Mouse (Mus musculus) thymus, postnatal 4 days (tissue): ENCODE data around the gene Polrmt.
"Not testable (repeated sequence)": the region's sequence is repeated elsewhere in the genome, so short reads cannot be mapped to it uniquely, and the experiment has no call there.

ENCODE experiments used
- DNase-seq: peaks from one replicate; pipeline ENCODE4 v3.0.0; 2021

Polrmt gene

DNA sequence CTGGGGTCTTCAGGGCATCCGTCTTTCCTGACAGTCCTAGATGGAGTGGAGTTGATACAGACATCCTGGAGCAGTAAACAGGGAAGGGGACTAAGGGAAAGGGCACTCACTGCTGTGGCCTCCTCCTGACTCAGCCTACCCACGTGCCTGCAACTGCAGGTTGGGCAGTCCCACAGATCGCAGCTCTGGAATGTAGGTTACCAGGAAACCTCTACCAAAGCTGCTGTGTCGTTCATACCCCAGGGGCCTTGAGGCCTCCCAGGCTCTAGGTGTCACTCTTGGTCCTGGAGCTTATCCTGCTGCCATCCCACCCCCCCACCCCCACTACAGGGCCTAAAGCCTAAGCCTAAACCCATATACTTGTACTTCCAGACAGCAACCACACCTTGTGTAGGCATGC, 38.6 kb downstream of the Polrmt start:
- no peak for DNase-seq

- DNase-seq = no peak
Observed at GRCm38 (mm10) chr10:79707162-79707561, 39.2 kb downstream of the Polrmt start.

DNA sequence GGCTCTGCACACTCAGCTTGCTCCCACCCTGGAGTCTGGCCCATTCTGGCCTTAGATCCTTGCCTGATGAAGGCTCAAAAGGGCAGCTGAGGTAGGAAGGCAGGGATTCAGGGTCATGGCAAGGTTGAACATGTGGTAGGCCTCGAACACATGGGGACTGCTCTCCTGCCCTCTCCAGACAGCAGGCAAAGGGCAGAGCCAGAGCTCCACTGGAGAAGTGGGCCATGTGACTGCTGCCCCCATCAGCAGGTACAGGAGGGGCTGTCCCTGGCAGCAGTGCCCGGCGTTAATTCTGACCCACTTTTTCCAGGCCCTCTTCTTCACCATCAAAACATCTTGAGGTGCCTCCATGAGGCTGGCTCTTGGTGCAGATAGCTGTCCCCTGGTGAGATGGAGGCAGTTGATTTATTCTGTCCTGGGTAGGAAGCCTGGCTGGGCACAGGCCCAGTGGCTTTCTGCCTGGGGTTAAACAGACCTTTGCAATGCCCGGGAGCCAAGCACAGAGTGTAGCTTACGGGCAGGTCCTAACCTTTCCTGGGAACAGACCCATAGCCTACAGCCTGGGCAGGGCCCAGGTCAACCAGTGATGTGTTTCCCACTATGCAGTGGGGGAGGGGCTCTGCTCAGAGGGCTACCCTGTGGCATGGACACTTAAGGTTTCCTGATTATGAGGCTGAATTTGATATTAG, 39.8 kb downstream of the Polrmt start:
- DNase-seq = no peak

DNA sequence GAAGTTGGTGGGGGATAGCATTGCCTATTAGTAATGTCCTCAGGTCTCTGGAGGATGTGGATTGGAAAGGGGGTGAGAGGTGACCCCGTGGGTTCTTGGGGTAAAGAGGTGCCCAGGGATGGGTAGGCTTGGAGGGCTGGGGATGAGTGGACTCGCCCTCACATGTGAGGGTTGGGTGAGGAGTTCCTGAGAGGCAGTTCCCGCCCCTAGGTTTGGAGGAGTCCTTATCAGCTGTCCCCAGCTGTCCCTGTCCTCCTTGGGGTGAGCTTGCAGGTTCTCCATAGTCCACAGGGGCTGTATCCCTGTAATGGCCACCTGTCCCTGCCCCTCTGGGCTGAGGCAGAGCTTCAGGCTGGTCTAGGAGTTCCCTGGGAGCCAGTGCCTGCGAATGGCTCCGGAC, 40.4 kb downstream of the Polrmt start:
- DNase-seq = no peak

DNA sequence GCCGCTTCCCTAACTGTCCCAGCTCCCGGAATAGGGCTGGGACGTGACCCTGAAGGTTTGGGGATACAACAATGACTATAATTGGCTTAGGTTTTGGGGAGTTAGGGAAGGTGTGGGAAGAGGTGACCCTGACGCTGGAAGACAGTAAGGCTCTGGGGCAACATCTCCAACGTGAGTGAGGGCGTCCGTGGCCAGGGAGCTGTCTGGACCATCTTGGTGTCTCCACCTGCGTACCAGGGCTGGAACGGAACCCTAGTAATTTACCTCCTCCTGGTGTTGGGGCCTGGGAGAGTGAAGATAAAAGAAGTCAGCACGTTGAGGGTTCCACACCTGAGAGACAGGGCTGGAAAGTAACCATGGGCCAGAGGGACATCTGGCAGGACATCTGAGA, 41.4 kb downstream of the Polrmt start:
- DNase-seq = no peak

- DNase-seq = peak; percentile 98
Observed at GRCm38 (mm10) chr10:79704065-79704969, 42.1 kb downstream of the Polrmt start, which contains the start of gene Bsg. Gene Bsg, plus strand, starts transcription at chr10:79704491.

DNA sequence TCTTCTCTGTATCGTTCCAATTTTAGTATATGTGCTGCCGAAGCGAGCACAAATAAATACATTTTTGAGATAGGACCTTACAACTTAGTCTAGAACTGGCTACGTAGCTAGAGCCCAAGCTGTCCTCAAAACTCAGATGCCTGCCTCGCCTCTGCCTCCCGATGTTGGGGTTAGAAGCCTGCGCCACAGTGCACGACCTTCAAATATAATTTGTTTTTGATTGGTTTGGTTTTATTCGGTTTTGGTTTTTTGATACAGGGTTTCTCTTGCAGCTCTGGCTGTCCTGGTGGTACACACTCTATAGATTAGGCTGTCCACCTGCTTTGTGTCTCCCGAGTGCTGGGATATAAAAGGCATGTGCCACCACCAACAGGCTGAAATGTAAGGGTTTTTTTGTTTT, 42.8 kb downstream of the Polrmt start:
- no peak for DNase-seq

DNA sequence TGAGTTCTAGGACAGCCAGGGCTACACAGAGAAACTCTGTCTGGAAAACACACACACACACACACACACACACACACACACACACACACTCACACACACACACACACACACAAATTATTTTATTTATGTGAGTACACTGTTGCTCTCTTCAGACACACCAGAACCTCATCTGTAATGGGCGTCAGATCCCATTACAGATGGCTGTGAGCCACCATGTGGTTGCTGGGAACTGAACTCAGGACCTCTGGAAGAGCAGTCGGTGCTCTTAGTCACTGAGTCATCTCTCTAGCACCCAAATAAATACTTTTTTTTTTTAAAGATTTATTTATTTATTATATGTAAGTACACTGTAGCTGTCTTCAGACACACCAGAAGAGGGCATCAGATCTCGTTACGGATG, 43.4 kb downstream of the Polrmt start:
- not testable (repeated sequence) for DNase-seq

- DNase-seq = no peak
Observed at GRCm38 (mm10) chr10:79701443-79702129, 44.8 kb downstream of the Polrmt start.

DNA sequence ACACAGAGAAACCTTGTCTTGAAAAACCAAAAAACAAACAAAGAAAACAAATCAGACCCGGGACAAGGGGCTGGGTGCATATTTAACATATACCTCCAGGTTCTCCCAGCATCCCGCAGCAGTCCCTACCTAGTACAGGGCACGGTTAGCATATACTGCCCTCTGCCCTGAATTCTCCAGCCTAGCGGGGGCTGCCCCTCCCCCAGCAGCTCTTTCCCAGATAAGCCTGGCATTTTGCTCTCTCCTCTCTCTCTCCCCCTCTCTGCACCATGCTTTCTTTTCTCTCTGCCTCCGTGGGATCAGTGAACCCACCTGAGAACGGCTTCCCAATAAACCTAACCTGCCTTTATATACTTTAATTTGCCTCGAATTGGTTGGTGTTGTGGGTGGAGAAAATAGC, 45.7 kb downstream of the Polrmt start:
- DNase-seq = no peak

GRCm38 (mm10) chr10:79698459-79698858, 47.9 kb downstream of the Polrmt start:
- no peak for DNase-seq

DNA sequence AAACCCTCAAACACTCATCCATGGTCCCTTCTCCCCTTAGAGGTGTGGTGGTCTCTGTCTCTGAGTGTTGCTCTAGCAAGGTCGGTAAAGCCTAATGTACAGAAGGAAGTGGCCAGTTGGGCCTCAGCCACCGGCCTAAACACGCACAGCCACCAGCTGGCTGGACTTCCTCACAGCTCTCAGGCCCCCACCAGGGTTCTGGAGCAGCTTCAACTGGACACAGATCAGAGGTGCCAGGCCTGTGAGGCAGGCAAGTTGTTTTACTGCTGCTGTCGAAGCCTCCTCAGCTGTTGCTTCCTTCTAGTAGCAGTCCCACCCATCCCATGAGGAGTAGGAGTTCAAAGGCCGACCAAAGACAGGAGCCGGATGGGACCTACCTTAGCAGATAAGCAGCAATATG, 48.5 kb downstream of the Polrmt start:
- DNase-seq = no peak

- no peak for DNase-seq
Observed at GRCm38 (mm10) chr10:79696129-79696651, 50.2 kb downstream of the Polrmt start.

DNA sequence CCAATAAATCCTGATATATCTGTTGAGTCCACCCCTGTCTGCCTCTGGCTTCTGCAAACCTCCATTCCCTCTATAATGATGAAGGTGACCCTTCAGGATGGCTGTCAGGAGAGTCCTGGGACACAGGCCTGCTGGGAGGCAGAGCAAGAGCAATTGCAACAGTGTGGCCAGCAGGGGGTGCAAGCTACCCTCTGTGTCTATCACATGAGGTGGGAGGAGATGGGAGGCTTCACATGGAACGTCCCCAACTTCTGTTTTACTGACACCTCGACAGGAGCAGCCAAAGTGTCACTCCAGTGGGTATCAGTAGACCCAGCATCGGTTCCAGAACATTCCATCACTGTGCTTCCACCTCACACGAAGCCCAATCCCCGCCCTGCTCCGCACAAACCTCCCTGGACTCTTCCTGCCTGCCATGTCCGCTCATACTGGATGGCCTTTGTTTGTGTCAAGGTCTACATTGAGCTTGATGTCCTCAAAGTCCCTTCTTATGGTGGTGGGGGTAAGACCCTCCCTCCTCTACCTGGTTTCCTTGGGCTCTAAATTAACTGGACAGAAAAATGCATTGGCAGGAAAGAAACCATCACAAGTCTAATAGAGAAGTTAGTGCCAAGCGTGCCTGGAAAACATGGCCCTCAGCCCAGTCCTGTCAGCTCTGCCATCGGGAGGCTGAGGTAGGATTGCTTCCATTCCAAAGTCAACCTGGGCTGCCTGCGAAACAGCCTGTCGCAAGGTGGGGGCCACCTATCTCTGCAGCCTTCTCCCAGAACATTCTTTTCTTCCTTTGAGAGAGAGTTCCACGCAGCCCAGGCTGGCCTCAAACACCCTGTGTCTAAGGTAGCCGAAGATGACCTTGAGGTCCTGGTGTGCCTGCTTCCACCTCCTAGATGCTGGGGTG, 50.9 kb downstream of the Polrmt start:
- DNase-seq = peak; percentile 92

- DNase-seq = no peak
Observed at GRCm38 (mm10) chr10:79694379-79694655, 52.1 kb downstream of the Polrmt start.

- DNase-seq = no peak
Observed at GRCm38 (mm10) chr10:79693580-79694378, 52.6 kb downstream of the Polrmt start.

DNA sequence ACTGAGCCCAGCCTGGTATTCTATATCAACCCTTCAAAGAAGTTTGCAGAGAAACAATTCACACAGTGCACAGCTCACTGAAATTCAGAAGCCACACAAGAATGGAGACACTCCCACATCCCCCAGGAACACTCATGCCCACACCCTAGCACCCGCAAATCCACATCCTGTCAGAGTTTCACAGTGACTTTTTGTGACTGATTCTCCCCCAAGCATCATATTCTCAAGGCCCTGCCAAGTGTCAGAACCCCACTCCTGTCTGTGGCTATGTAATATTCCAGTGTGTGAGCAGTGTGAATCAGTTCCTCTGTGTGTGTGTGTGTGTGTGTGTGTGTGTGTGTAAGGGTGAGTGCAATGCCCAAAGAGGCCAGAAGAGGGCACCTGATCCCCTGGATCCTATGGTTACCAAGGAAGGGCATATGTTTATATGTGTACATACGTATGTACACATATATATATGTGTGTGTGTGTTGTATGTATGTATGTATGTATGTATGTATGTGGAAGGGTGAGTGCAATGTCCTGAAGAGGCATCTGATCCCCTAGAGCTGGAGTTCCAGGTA, 54.3 kb downstream of the Polrmt start:
- no peak for DNase-seq

DNA sequence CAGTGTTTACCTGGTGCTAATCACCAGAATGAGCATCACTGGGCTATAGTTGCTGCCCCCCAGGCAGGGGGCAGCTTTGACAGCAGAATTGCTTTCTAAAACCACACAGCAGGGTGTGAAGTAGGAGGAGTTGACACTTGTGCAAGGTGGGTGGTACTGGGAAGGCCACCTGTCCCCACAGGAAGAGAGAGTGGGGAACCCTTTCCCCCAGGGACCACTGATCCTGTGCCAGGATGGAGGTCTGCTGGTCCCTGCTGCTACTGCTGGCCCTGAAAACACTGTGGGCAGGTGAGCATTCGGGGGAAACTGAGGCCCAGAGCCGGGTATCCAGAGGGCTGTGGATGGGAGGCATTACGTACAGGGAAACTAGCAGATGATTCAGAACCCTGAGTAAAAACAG, 57.2 kb downstream of the Polrmt start:
- no peak for DNase-seq

GRCm38 (mm10) chr10:79688720-79689119, 57.7 kb downstream of the Polrmt start, which contains the start of gene Gzmm:
Gene Gzmm, plus strand, starts transcription at chr10:79689020.
- no peak for DNase-seq

- no peak for DNase-seq
Observed at GRCm38 (mm10) chr10:79687513-79687912, 58.9 kb downstream of the Polrmt start.

- no peak for DNase-seq
Observed at GRCm38 (mm10) chr10:79686691-79687090, 59.7 kb downstream of the Polrmt start.
